Mouse (Mus musculus): ENCODE results near the gene Atxn10. TPM values are rescaled to one million over a fixed set of nuclear protein-coding genes. Genes with fewer than 3 reads are reported as not detected.
A peak's percentile ranks its signal among the peaks of the same experiment; 100 is the strongest.

Atxn10 gene
- polyA plus RNA-seq, 1 experiment from 2014 or later, result 360 TPM

GRCm38 (mm10) chr15:85466456-85467067 lies 130.5 kb downstream of the Atxn10 start:
- no peak for ATAC-seq (ENCODE audit: insufficient read depth)
- Histone ChIP-seq H3K36me3 (ENCODE audit: insufficient read depth) (peaks cover 55% of the 10 kb centered on the region), H3K9ac (no peak overlapping the region), H3K27ac (ENCODE audit: low read depth) (no peak overlapping the region), H3K4me1 (ENCODE audit: insufficient read depth) (no peaks in the 10 kb centered on the region), H3K4me2 (no peak overlapping the region), H3K9me3 (ENCODE audit: low read depth, low read length) (no peaks in the 10 kb centered on the region), H3K27me3 (ENCODE audit: insufficient read depth, low read length) (no peaks in the 10 kb centered on the region), H3K4me3 (ENCODE audit: low read depth, low read length) (no peak overlapping the region)
- no peak for TF ChIP-seq CTCF (IDR thresholded peaks at IDR 0.05; ENCODE audit: low read depth)
- 88% methylated on average over 5 of the region's 5 CpGs for WGBS
- no peak for DNase-seq

- Histone ChIP-seq H3K27ac (ENCODE audit: low read depth) (no peak overlapping the region), H3K4me2 (no peak overlapping the region), H3K4me3 (ENCODE audit: low read depth, low read length) (no peak overlapping the region), H3K9me3 (ENCODE audit: low read depth, low read length) (no peaks in the 10 kb centered on the region), H3K27me3 (ENCODE audit: insufficient read depth, low read length) (no peaks in the 10 kb centered on the region), H3K4me1 (ENCODE audit: insufficient read depth) (no peaks in the 10 kb centered on the region), H3K36me3 (ENCODE audit: insufficient read depth) (peaks cover 30% of the 10 kb centered on the region), H3K9ac (no peak overlapping the region)
- ATAC-seq (ENCODE audit: insufficient read depth), result no peak
- no peak for TF ChIP-seq CTCF (IDR thresholded peaks at IDR 0.05; ENCODE audit: low read depth)
- 54% methylated on average over 6 of the region's 6 CpGs for WGBS
- no peak for DNase-seq
Measured at GRCm38 (mm10) chr15:85469401-85469800, 133.4 kb downstream of the Atxn10 start.

GRCm38 (mm10) chr15:85474697-85475096 lies 138.7 kb downstream of the Atxn10 start:
- DNase-seq, result peak; percentile 43
- H3K36me3 ChIP-seq (ENCODE audit: insufficient read depth), result no peaks in the 10 kb centered on the region
- no peak for ATAC-seq (ENCODE audit: insufficient read depth)
- WGBS, result 55% methylated on average over 3 of the region's 3 CpGs
- no peak overlapping the region for H3K4me3 ChIP-seq (ENCODE audit: low read depth, low read length)
- no peak overlapping the region for H3K27ac ChIP-seq (ENCODE audit: low read depth)
- TF ChIP-seq CTCF (IDR thresholded peaks at IDR 0.05; ENCODE audit: low read depth), result no peak
- H3K9ac ChIP-seq, result no peak overlapping the region
- no peaks in the 10 kb centered on the region for H3K27me3 ChIP-seq (ENCODE audit: insufficient read depth, low read length)
- no peak overlapping the region for H3K4me2 ChIP-seq
- H3K4me1 ChIP-seq (ENCODE audit: insufficient read depth), result no peaks in the 10 kb centered on the region
- H3K9me3 ChIP-seq (ENCODE audit: low read depth, low read length), result no peaks in the 10 kb centered on the region

- ATAC-seq (ENCODE audit: insufficient read depth) (no peak), DNase-seq (peak; percentile 77)
- Histone ChIP-seq H3K27me3 (ENCODE audit: insufficient read depth, low read length) (no peaks in the 10 kb centered on the region), H3K36me3 (ENCODE audit: insufficient read depth) (no peaks in the 10 kb centered on the region), H3K4me2 (no peak overlapping the region), H3K4me1 (ENCODE audit: insufficient read depth) (no peaks in the 10 kb centered on the region), H3K27ac (ENCODE audit: low read depth) (no peak overlapping the region), H3K9ac (no peak overlapping the region), H3K4me3 (ENCODE audit: low read depth, low read length) (no peak overlapping the region), H3K9me3 (ENCODE audit: low read depth, low read length) (no peaks in the 10 kb centered on the region)
- 12% methylated on average over 1 of the region's 1 CpGs for WGBS
- peak; percentile 87 for TF ChIP-seq CTCF (IDR thresholded peaks at IDR 0.05; ENCODE audit: low read depth)
Measured at GRCm38 (mm10) chr15:85477584-85477983, 141.5 kb downstream of the Atxn10 start.

- Histone ChIP-seq H3K4me3 (ENCODE audit: low read depth, low read length) (no peak overlapping the region), H3K9ac (no peak overlapping the region), H3K4me1 (ENCODE audit: insufficient read depth) (no peaks in the 10 kb centered on the region), H3K9me3 (ENCODE audit: low read depth, low read length) (no peaks in the 10 kb centered on the region), H3K27me3 (ENCODE audit: insufficient read depth, low read length) (no peaks in the 10 kb centered on the region), H3K27ac (ENCODE audit: low read depth) (peak overlapping the region; percentile 58; the same call in 1 of the 2 replicates), H3K36me3 (ENCODE audit: insufficient read depth) (no peaks in the 10 kb centered on the region), H3K4me2 (no peak overlapping the region)
- WGBS, result 68% methylated on average over 12 of the region's 12 CpGs
- no peak for DNase-seq
- no peak for TF ChIP-seq CTCF (IDR thresholded peaks at IDR 0.05; ENCODE audit: low read depth)
- no peak for ATAC-seq (ENCODE audit: insufficient read depth)
Measured at GRCm38 (mm10) chr15:85479365-85479764, 143.3 kb downstream of the Atxn10 start.

GRCm38 (mm10) chr15:85479919-85480318 lies 143.9 kb downstream of the Atxn10 start:
- H3K4me1 ChIP-seq (ENCODE audit: insufficient read depth), result no peaks in the 10 kb centered on the region
- no peak overlapping the region for H3K4me3 ChIP-seq (ENCODE audit: low read depth, low read length)
- WGBS, result 30% methylated on average over 5 of the region's 5 CpGs
- DNase-seq (no peak), ATAC-seq (ENCODE audit: insufficient read depth) (peak; percentile 57)
- H3K27ac ChIP-seq (ENCODE audit: low read depth), result peak overlapping the region; percentile 58; the same call in 1 of the 2 replicates
- no peak overlapping the region for H3K9ac ChIP-seq
- H3K9me3 ChIP-seq (ENCODE audit: low read depth, low read length), result no peaks in the 10 kb centered on the region
- H3K36me3 ChIP-seq (ENCODE audit: insufficient read depth), result no peaks in the 10 kb centered on the region
- H3K4me2 ChIP-seq, result no peak overlapping the region
- no peaks in the 10 kb centered on the region for H3K27me3 ChIP-seq (ENCODE audit: insufficient read depth, low read length)
- no peak for TF ChIP-seq CTCF (IDR thresholded peaks at IDR 0.05; ENCODE audit: low read depth)

- H3K27ac ChIP-seq (ENCODE audit: low read depth), result no peak overlapping the region
- TF ChIP-seq CTCF (IDR thresholded peaks at IDR 0.05; ENCODE audit: low read depth), result peak; percentile 61
- H3K27me3 ChIP-seq (ENCODE audit: insufficient read depth, low read length), result no peaks in the 10 kb centered on the region
- H3K4me2 ChIP-seq, result no peak overlapping the region
- DNase-seq (peak; percentile 52), ATAC-seq (ENCODE audit: insufficient read depth) (peak; percentile 54)
- H3K4me1 ChIP-seq (ENCODE audit: insufficient read depth), result no peaks in the 10 kb centered on the region
- no peaks in the 10 kb centered on the region for H3K36me3 ChIP-seq (ENCODE audit: insufficient read depth)
- H3K4me3 ChIP-seq (ENCODE audit: low read depth, low read length), result no peak overlapping the region
- no peaks in the 10 kb centered on the region for H3K9me3 ChIP-seq (ENCODE audit: low read depth, low read length)
- no peak overlapping the region for H3K9ac ChIP-seq
- WGBS, result 23% methylated on average over 3 of the region's 3 CpGs
Measured at GRCm38 (mm10) chr15:85480630-85481029, 144.6 kb downstream of the Atxn10 start.

Data from lung, embryonic 14.5 days (tissue).